Mouse (Mus musculus): Measurements from ENCODE around the gene Slc6a5. TPM values are rescaled to one million over a fixed set of nuclear protein-coding genes. Genes with fewer than 3 reads are reported as not detected.

The Slc6a5 gene
- polyA plus RNA-seq (2015; fragmentation: Nextera tagmentation; extraction: Ambion mirVana) = not detected in 2 replicates

DNA sequence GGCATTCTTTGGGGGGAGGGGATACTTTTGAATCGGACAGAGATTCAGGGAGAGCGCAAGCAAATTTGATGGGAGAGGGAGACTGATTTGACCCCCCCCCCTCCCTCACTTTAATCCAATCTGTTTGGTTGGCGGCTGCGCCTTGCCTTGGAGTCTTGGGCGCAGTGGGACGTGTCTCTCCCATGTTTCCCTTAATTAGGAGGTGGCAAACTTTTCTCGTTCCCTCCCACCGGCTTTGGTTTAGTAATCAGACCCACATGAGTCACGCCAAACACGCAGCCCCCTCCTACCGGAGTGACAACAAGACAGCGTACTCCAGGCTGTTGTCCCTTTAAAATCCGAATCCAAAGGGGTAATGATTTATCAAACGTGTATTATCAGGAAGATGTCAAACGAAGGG lies at the start of gene Slc6a5:
Slc6a5 (plus strand) TSS at position 297 of the 400 bp plus-strand sequence.
- Histone ChIP-seq H3K27ac (replicated peaks) (no peak within 1 kb of the TSS), H3K4me3 (replicated peaks) (no peak within 1 kb of the TSS), H3K9me3 (replicated peaks) (no peaks in the 10 kb centered on the region), H3K36me3 (replicated peaks) (no peaks in the 10 kb centered on the region), H3K27me3 (peaks cover 100% of the 10 kb centered on the region), H3K9ac (no peak within 1 kb of the TSS), H3K4me2 (no peak within 1 kb of the TSS), H3K4me1 (replicated peaks) (no peaks in the 10 kb centered on the region)
- ATAC-seq (ENCODE audit: insufficient read depth) = no peak
- WGBS (ENCODE audit: insufficient replicate concordance) = 2% methylated on average over 15 of the region's 15 CpGs

DNA sequence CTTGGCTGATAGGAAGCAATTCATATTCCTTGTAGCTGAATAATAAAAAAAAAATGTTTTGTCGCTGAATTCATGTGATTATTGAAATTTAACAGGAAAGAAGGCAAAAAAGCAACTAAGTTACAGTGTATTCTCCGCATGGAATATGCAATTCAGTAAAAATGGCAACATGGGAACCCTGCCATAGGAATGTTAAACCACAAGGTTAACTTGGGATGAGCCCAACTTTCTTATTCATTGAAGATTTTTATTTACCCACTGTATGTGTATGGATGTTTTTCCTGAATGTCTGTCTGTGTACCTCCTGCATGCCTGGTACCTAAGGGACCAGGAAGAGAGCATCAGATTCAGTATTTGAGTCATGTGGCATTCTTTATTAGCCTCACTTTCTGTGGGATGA lies 48.8 kb upstream of the Slc6a5 start:
- 79% methylated on average over 2 of the region's 2 CpGs for WGBS (ENCODE audit: insufficient replicate concordance)
- Histone ChIP-seq H3K4me1 (replicated peaks) (no peaks in the 10 kb centered on the region), H3K27ac (replicated peaks) (no peak overlapping the region), H3K4me2 (no peak overlapping the region), H3K9ac (no peak overlapping the region), H3K36me3 (replicated peaks) (peaks cover 20% of the 10 kb centered on the region), H3K27me3 (no peaks in the 10 kb centered on the region), H3K4me3 (replicated peaks) (no peak overlapping the region), H3K9me3 (replicated peaks) (no peaks in the 10 kb centered on the region)
- no peak for ATAC-seq (ENCODE audit: insufficient read depth)

DNA sequence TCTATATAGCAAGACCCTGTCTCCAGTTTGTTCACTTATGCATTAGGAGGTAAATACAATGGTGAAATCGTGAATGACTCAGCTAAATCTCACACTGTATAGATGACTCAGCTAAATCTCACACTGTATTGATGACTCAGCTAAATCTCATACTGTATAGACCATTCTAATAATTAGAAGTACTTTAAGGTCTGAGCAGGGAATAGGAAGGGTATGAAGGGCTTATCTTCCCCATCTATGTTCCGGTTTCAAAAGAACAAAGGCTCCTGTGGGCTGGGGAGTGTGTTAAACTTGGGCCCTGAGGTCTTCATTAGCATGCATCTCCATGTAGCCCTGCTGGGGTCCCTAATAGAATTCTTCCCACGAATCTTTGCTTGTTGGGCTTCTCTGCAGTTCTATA lies 46.2 kb upstream of the Slc6a5 start:
- Histone ChIP-seq H3K36me3 (replicated peaks) (peaks cover 5% of the 10 kb centered on the region; the same call in 1 of the 2 replicates), H3K9ac (no peak overlapping the region), H3K4me3 (replicated peaks) (no peak overlapping the region), H3K9me3 (replicated peaks) (no peaks in the 10 kb centered on the region), H3K4me1 (replicated peaks) (no peaks in the 10 kb centered on the region), H3K27me3 (no peaks in the 10 kb centered on the region), H3K4me2 (no peak overlapping the region), H3K27ac (replicated peaks) (no peak overlapping the region)
- no peak for ATAC-seq (ENCODE audit: insufficient read depth)
- 52% methylated on average over 3 of the region's 3 CpGs for WGBS (ENCODE audit: insufficient replicate concordance)

DNA sequence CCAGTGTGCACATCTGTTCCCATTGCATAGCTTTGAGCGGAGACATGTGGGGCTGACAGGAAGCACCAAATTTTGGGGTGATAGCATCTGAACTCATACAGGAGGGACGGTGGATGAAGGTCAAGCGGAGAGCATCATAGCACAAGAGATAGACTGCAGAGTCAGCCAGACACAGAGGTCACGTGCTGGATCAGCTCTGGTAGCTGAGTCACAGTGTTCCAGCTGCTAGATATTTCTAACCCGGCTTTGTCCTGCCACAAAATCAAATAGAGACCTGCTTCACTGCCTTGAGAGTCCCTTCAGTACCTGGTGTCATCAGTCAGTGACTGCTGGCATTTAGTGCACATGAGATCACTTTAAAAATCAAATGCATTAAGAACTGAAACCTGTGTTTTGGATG lies 40.3 kb upstream of the Slc6a5 start:
- Histone ChIP-seq H3K27me3 (no peaks in the 10 kb centered on the region), H3K9me3 (replicated peaks) (no peaks in the 10 kb centered on the region), H3K4me3 (replicated peaks) (no peak overlapping the region), H3K27ac (replicated peaks) (no peak overlapping the region), H3K36me3 (replicated peaks) (no peaks in the 10 kb centered on the region), H3K4me1 (replicated peaks) (no peaks in the 10 kb centered on the region), H3K9ac (no peak overlapping the region), H3K4me2 (no peak overlapping the region)
- WGBS (ENCODE audit: insufficient replicate concordance) = 63% methylated on average over 5 of the region's 5 CpGs
- ATAC-seq (ENCODE audit: insufficient read depth) = no peak

DNA sequence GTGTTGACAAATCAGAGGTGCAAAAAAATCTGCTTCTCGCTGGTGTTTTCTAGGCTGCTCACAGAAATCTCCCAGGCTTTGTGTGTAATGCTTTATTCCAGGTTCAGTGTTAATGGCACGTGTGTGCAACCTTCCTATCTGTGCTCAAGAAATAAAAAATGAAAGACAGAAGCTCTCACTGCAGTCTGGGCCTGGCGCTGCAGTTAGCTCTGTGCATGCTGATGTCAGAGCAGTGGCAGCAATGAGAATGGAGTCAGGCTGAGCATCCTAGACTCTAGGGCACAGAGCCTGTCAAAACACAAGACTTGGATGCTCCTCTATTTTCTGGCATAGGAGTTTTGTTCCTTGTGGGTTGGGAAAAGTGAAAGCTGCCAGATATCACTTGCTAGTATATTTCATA lies 39.7 kb upstream of the Slc6a5 start:
- no peaks in the 10 kb centered on the region for H3K9me3 ChIP-seq (replicated peaks)
- ATAC-seq (ENCODE audit: insufficient read depth) = no peak
- H3K9ac ChIP-seq = no peak overlapping the region
- H3K4me1 ChIP-seq (replicated peaks) = no peaks in the 10 kb centered on the region
- H3K4me2 ChIP-seq = no peak overlapping the region
- no peaks in the 10 kb centered on the region for H3K27me3 ChIP-seq
- no peak overlapping the region for H3K4me3 ChIP-seq (replicated peaks)
- no peaks in the 10 kb centered on the region for H3K36me3 ChIP-seq (replicated peaks)
- no peak overlapping the region for H3K27ac ChIP-seq (replicated peaks)
- 57% methylated on average over 3 of the region's 3 CpGs for WGBS (ENCODE audit: insufficient replicate concordance)

DNA sequence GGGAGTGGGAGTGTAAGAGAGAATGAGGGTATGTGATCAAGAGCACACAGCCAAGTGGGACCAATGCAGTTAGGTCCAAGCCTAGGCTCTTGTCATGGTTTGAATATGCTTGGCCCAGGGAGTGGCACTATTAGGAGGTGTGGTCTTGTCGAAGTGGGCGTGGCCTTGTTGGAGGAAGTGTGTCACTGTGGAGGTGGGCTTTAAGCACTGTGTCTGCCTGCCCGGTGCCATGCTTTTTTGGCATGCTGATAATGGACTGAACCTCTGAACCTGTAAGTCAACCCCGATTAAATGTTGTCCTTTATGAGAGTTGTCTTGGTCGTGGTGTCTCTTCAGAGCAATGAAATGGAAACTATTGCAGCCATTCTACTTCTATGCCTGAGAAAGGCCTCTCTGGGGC lies 32.6 kb upstream of the Slc6a5 start:
- Histone ChIP-seq H3K27me3 (no peaks in the 10 kb centered on the region), H3K4me3 (replicated peaks) (no peak overlapping the region), H3K36me3 (replicated peaks) (no peaks in the 10 kb centered on the region), H3K4me1 (replicated peaks) (no peaks in the 10 kb centered on the region), H3K27ac (replicated peaks) (no peak overlapping the region), H3K4me2 (no peak overlapping the region), H3K9ac (no peak overlapping the region), H3K9me3 (replicated peaks) (no peaks in the 10 kb centered on the region)
- WGBS (ENCODE audit: insufficient replicate concordance) = 50% methylated on average over 5 of the region's 5 CpGs
- no peak for ATAC-seq (ENCODE audit: insufficient read depth)

DNA sequence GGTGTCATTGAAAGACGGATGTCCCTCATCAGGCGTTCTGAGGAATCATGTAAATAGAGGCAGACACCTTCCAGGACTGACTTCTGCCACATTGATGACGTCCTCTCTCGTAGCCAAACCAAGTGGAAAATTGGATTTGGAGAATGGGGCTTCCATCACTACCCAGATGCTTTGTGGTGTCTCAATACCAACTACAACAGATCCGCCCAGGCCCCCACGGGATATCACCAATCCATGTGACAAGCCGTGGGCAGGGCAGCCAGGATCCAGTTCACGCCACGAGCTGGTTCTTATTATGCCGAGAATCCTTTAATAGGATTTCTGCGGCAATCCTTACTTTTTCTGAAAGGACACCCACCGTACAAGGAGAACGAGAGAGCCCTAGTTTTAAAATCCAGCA lies 30.9 kb upstream of the Slc6a5 start:
- no peak for ATAC-seq (ENCODE audit: insufficient read depth)
- no peaks in the 10 kb centered on the region for H3K36me3 ChIP-seq (replicated peaks)
- H3K4me1 ChIP-seq (replicated peaks) = no peaks in the 10 kb centered on the region
- WGBS (ENCODE audit: insufficient replicate concordance) = 71% methylated on average over 13 of the region's 13 CpGs
- no peak overlapping the region for H3K27ac ChIP-seq (replicated peaks)
- H3K9me3 ChIP-seq (replicated peaks) = no peaks in the 10 kb centered on the region
- H3K4me2 ChIP-seq = no peak overlapping the region
- no peak overlapping the region for H3K9ac ChIP-seq
- no peaks in the 10 kb centered on the region for H3K27me3 ChIP-seq
- H3K4me3 ChIP-seq (replicated peaks) = no peak overlapping the region

DNA sequence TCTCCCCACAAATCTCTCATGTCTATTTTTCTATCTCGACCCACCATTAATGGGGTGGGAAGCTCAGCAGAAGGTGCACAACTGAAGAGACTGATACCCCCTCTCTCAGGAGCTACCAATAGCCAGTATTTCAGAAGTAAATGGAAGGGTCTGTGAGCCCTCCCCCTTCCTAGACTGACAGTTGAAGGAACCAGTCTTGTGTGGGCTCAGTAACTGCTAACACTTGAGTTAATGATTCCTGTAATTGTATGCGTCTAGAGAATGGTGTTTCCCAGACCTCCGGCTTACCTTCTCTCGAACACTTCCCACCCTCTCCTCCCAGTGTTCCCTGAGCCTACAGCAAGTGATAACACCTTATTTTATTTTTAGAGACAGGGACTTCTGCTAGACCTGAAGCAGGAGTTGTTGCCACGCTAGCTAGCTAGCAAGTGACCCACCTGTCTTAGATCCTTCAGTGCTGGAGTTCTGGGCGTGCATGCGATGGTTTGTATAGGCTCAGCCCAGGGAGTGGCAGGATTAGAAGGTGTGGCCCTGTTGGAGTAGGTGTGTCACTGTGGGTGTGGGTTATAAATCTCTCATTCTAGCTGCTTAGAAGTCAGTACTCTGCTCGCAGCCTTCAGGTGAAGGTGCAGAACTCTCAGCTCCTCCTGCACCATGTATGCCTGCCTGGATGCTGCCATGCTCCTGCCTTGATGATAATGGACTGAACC lies 29.8 kb upstream of the Slc6a5 start:
- no peaks in the 10 kb centered on the region for H3K27me3 ChIP-seq
- no peak for ATAC-seq (ENCODE audit: insufficient read depth)

DNA sequence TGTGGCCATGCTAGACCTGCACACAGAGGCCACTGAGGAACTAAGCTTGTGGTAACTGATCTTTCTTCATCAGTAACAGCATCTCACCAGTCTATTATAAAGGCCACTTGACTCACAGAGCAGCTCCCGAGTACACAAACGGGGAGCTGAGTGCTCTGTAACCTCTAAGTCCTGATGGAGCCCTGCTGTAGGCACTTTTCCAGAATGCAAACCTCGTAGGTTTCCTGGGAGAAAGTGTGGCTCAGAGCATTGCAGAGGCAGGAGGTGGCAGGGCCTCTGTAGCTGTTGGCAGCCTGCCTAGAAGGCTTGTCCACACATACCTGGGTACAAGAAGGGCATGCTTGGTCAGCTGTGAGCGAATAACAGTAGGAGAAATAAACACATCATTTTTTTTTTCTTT lies 27.7 kb upstream of the Slc6a5 start:
- 27% methylated on average over 4 of the region's 4 CpGs for WGBS (ENCODE audit: insufficient replicate concordance)
- ATAC-seq (ENCODE audit: insufficient read depth) = no peak
- Histone ChIP-seq H3K4me1 (replicated peaks) (no peaks in the 10 kb centered on the region), H3K9ac (no peak overlapping the region), H3K27ac (replicated peaks) (no peak overlapping the region), H3K4me2 (no peak overlapping the region), H3K4me3 (replicated peaks) (no peak overlapping the region), H3K9me3 (replicated peaks) (no peaks in the 10 kb centered on the region), H3K27me3 (no peaks in the 10 kb centered on the region), H3K36me3 (replicated peaks) (no peaks in the 10 kb centered on the region)

More for the DNA sequence above, 29.8 kb upstream of the Slc6a5 start:
- no peak overlapping the region for H3K4me3 ChIP-seq (replicated peaks)
- 56% methylated on average over 8 of the region's 8 CpGs for WGBS (ENCODE audit: insufficient replicate concordance)
- H3K4me2 ChIP-seq = no peak overlapping the region
- no peak overlapping the region for H3K9ac ChIP-seq
- no peak overlapping the region for H3K27ac ChIP-seq (replicated peaks)
- no peaks in the 10 kb centered on the region for H3K9me3 ChIP-seq (replicated peaks)
- H3K36me3 ChIP-seq (replicated peaks) = no peaks in the 10 kb centered on the region
- H3K4me1 ChIP-seq (replicated peaks) = no peaks in the 10 kb centered on the region

DNA sequence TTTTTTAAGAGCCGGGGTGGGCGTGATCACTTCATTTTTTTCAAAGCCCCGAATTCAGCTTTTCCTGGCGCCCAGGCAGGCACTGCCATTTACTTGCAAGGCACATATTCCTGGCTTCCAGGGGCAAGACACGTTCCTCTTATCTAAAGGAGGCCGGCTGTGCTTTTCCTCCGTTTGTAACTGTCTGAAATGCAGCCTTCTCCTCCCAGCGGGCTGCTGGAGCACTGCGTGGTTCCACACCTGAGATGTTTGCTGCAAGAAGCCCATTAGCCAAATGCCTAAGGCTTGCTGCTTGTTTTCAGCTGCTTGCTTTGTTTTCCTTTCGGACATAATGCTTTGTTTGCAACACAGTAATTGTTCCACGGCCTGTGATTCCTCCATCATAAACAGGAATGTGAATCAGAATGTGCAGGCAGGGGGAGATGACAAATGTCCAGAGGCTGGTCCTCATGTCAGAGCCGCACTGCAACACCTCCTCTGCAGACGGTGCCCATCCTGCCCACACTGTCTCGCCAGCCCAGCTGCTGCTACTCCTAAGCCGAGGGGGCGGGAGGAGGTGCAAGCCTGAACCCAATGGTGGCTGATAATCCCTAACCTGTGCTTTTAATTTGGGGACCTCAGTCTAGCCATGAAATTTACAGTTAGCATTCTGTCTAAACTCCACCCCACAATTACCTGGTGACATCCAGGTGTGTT lies 27.1 kb upstream of the Slc6a5 start:
- no peak for ATAC-seq (ENCODE audit: insufficient read depth)
- no peak overlapping the region for H3K9ac ChIP-seq
- no peak overlapping the region for H3K27ac ChIP-seq (replicated peaks)
- WGBS (ENCODE audit: insufficient replicate concordance) = 22% methylated on average over 16 of the region's 16 CpGs
- no peak overlapping the region for H3K4me2 ChIP-seq
- no peak overlapping the region for H3K4me3 ChIP-seq (replicated peaks)
- no peaks in the 10 kb centered on the region for H3K4me1 ChIP-seq (replicated peaks)
- H3K27me3 ChIP-seq = no peaks in the 10 kb centered on the region
- H3K9me3 ChIP-seq (replicated peaks) = no peaks in the 10 kb centered on the region
- no peaks in the 10 kb centered on the region for H3K36me3 ChIP-seq (replicated peaks)

DNA sequence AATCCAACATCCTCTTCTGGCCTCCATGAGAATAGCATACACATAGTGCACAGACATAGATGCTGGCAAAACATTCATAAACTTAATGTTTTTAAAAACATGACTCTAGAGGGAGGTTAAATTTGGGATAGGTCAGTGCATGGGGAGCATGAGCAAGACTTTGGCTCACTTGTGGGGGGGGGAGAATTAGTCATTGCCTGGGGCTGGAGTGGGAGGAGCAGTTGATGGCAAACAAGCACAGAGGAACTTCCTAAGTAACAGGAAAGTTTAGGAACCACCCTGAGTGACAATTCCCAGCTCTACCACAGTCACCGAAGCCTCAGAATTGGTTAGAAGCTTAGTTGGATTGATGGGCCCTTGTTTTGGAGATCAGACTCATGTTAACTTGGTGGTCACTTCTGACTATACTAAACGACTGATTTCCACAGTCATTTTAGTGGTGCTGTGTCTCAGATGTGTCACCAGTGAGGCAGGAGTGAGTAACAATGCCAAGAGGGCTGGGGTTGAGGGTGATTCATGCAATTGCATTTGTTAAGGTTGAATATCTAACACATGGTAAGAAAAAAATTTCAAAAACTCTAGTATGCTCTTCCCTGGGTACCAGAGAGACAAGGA lies 22.1 kb upstream of the Slc6a5 start:
- Histone ChIP-seq H3K9me3 (replicated peaks) (no peaks in the 10 kb centered on the region), H3K4me3 (replicated peaks) (no peak overlapping the region), H3K27ac (replicated peaks) (no peak overlapping the region), H3K4me1 (replicated peaks) (no peaks in the 10 kb centered on the region), H3K9ac (no peak overlapping the region), H3K27me3 (no peaks in the 10 kb centered on the region), H3K4me2 (no peak overlapping the region), H3K36me3 (replicated peaks) (no peaks in the 10 kb centered on the region)
- WGBS (ENCODE audit: insufficient replicate concordance) = 53% methylated on average over 2 of the region's 2 CpGs
- no peak for ATAC-seq (ENCODE audit: insufficient read depth)
